ENCODE assay signal across 10 mouse cellular contexts in genomic region chr4:47698514-47698913, GRCm38 (mm10).
DNase-seq lines count a peak whose midpoint lies in the region; ATAC-seq and TF ChIP-seq lines count a peak whose summit lies in the region.
"Had no signal": no experiment of that assay in that cellular context is flagged by ENCODE, and none has a peak within 500 bp of the region (broad histone marks: within the 10 kb centered on the region; RNA-seq: fewer than 3 reads in every experiment).

No protein-coding gene starts in this region.

- ATAC-seq in forebrain, embryonic 14.5 days: peak; percentile 91
- peak; percentile 80 for ATAC-seq in midbrain, embryonic 16.5 days
- ATAC-seq: CD4-positive, CD25-positive, alpha-beta regulatory T cell, adult 4 months had no signal

- TF ChIP-seq CTCF in cerebellum, adult 2 months (IDR thresholded peaks at IDR 0.05; ENCODE audit: borderline replicate concordance, insufficient read depth, low read depth, low read length): no peak

- H3K9me3 ChIP-seq in forebrain, embryonic 14.5 days (replicated peaks; ENCODE audit: control insufficient read depth, low read length): no peaks in the 10 kb centered on the region
- H3K9me3 ChIP-seq in midbrain, embryonic 16.5 days (replicated peaks; ENCODE audit: control insufficient read depth, low read length, poor library complexity, severe bottlenecking): no peaks in the 10 kb centered on the region
- H3K9me3 ChIP-seq: liver, embryonic 13.5 days had no signal

- H3K4me1 ChIP-seq in cerebellum, adult 2 months (ENCODE audit: control insufficient read depth, insufficient read depth, low read length): peaks cover 17% of the 10 kb centered on the region
- peaks cover 8% of the 10 kb centered on the region; the same call in 1 of the 2 replicates for H3K4me1 ChIP-seq in forebrain, embryonic 14.5 days (ENCODE audit: control insufficient read depth, insufficient read depth, low read length)
- H3K4me1 ChIP-seq in midbrain, embryonic 16.5 days (ENCODE audit: control insufficient read depth, insufficient read depth, low read length): peaks cover 6% of the 10 kb centered on the region; the same call in 1 of the 2 replicates
- H3K4me1 ChIP-seq: liver, embryonic 13.5 days had no signal

- DNase-seq in left cerebral cortex, postnatal 4 days: peak; percentile 73
- no peak for DNase-seq in left cerebral cortex, postnatal 36 days (ENCODE audit: low spot score in 2 of 2)
- DNase-seq in cerebellum, adult 2 months: peak; percentile 48 to 72
- DNase-seq in forebrain, embryonic 14.5 days (ENCODE audit: low spot score): peak; percentile 94
- no peak for DNase-seq in gastrocnemius, postnatal 14 days
- no peak for DNase-seq in kidney, adult 18-20 months
- DNase-seq in testis, postnatal 14 days (ENCODE audit: low spot score): no peak
- DNase-seq: liver, embryonic 13.5 days had no signal

- no peaks in the 10 kb centered on the region for H3K27me3 ChIP-seq in cerebellum, adult 2 months (ENCODE audit: control insufficient read depth, insufficient read depth, low read length)
- H3K27me3 ChIP-seq in forebrain, embryonic 14.5 days (replicated peaks; ENCODE audit: control insufficient read depth, insufficient read depth, low read length): no peaks in the 10 kb centered on the region
- no peaks in the 10 kb centered on the region for H3K27me3 ChIP-seq in midbrain, embryonic 16.5 days (ENCODE audit: control insufficient read depth, insufficient read depth, low read depth, low read length)
- H3K27me3 ChIP-seq: liver, embryonic 13.5 days had no signal

- no peaks in the 10 kb centered on the region for H3K36me3 ChIP-seq in forebrain, embryonic 14.5 days (ENCODE audit: control insufficient read depth, insufficient read depth, low read length)
- H3K36me3 ChIP-seq in midbrain, embryonic 16.5 days (ENCODE audit: control insufficient read depth, insufficient read depth, low read length): no peaks in the 10 kb centered on the region
- H3K36me3 ChIP-seq: liver, embryonic 13.5 days had no signal

- no peak for TF ChIP-seq POLR2A in cerebellum, adult 2 months (IDR thresholded peaks at IDR 0.05; ENCODE audit: borderline replicate concordance, insufficient read depth, low read length)

- no peak overlapping the region for H3K4me2 ChIP-seq in forebrain, embryonic 14.5 days (ENCODE audit: low read length)
- no peak overlapping the region for H3K4me2 ChIP-seq in midbrain, embryonic 16.5 days (ENCODE audit: low read length)
- H3K4me2 ChIP-seq: liver, embryonic 13.5 days had no signal

- intact Hi-C loops in left cerebral cortex, postnatal 4 days (cut with DNase I): no loop called here
- intact Hi-C loops in left cerebral cortex, postnatal 36 days (cut with DNase I): no loop called here
- intact Hi-C loops in gastrocnemius, postnatal 14 days (cut with DNase I; ENCODE audit: low total_unique reads): no loop called here

- H3K9ac ChIP-seq in forebrain, embryonic 14.5 days (ENCODE audit: low read length): no peak overlapping the region
- no peak overlapping the region for H3K9ac ChIP-seq in midbrain, embryonic 16.5 days (ENCODE audit: low read depth, low read length)
- H3K9ac ChIP-seq: liver, embryonic 13.5 days had no signal

- WGBS in cerebellum, adult 2 months: 4% methylated on average over 4 of the region's 4 CpGs
- 11% methylated on average over 4 of the region's 4 CpGs for WGBS in forebrain, embryonic 14.5 days
- 32% methylated on average over 4 of the region's 4 CpGs for WGBS in midbrain, embryonic 16.5 days

- 0 out of 2 replicates have a peak overlapping the region, but pooled peaks have one; percentile 59 for H3K27ac ChIP-seq in cerebellum, adult 2 months (ENCODE audit: insufficient read depth, low read length)
- H3K27ac ChIP-seq in forebrain, embryonic 14.5 days (ENCODE audit: low read depth, low read length): peak overlapping the region; percentile 75
- no peak overlapping the region for H3K27ac ChIP-seq in midbrain, embryonic 16.5 days (ENCODE audit: low read length)
- H3K27ac ChIP-seq: liver, embryonic 13.5 days had no signal

- H3K4me3 ChIP-seq in cerebellum, adult 2 months (replicated peaks; ENCODE audit: insufficient read depth, low read depth, low read length): no peak overlapping the region
- H3K4me3 ChIP-seq in forebrain, embryonic 14.5 days (ENCODE audit: low read depth, low read length): no peak overlapping the region
- H3K4me3 ChIP-seq in midbrain, embryonic 16.5 days (ENCODE audit: low read depth, low read length): no peak overlapping the region
- H3K4me3 ChIP-seq: liver, embryonic 13.5 days had no signal

Comparison
In these comparisons a context has a peak if more than half of its experiments do, and no peak if none do; other contexts are left out.
1. DNase-seq: peak in left cerebral cortex, postnatal 4 days (single experiment), cerebellum, adult 2 months (2 of 2) and forebrain, embryonic 14.5 days (single experiment); none in left cerebral cortex, postnatal 36 days (0 of 2), gastrocnemius, postnatal 14 days (single experiment), kidney, adult 18-20 months (single experiment) and testis, postnatal 14 days (single experiment).